Mouse (Mus musculus) embryonic facial prominence, embryonic 15.5 days (tissue): ENCODE measurements at regions not wholly inside any gene's neighbourhood (a gene's known extent, or its start where the extent isn't known, plus 50 kb on each side); places are given as distances from the start of the nearest gene placed in this dataset.
"Not testable (repeated sequence)": the region's sequence is repeated elsewhere in the genome, so short reads cannot be mapped to it uniquely, and the experiment has no call there.

Source experiments
- ATAC-seq: fragments of 200-750 bp; cut with Nextera tagmentation; 2 replicates; pipeline ENCODE4 v1.8.0; 2017; ENCODE audit warnings: low read depth, moderate TSS enrichment; ENCODE audit not compliant: insufficient number of reproducible peaks, low FRiP score, low TSS enrichment
- H3K27ac ChIP-seq: fragments of 300-500 bp; sonication (generic); replicated peaks from 2 replicates; pipeline ENCODE4 v1.5.1; 2015; ENCODE audit warnings: mild to moderate bottlenecking, inconsistent platforms
- H3K27me3 ChIP-seq: fragments of 300-500 bp; sonication (generic); 2 replicates; pipeline ENCODE4 v1.6.1; 2015; ENCODE audit warnings: inconsistent platforms
- H3K36me3 ChIP-seq: fragments of 300-500 bp; sonication (generic); 2 replicates; pipeline ENCODE4 v1.6.1; 2015; ENCODE audit warnings: mild to moderate bottlenecking, inconsistent platforms
- H3K4me1 ChIP-seq: fragments of 300-500 bp; sonication (generic); 2 replicates; pipeline ENCODE4 v1.6.1; 2015; ENCODE audit warnings: inconsistent platforms
- H3K4me2 ChIP-seq: fragments of 300-500 bp; sonication (generic); replicated peaks from 2 replicates; pipeline ENCODE4 v1.6.1; 2015; ENCODE audit warnings: mild to moderate bottlenecking, inconsistent platforms
- H3K4me3 ChIP-seq: fragments of 300-500 bp; sonication (generic); replicated peaks from 2 replicates; pipeline ENCODE4 v1.5.1; 2015; ENCODE audit warnings: mild to moderate bottlenecking, inconsistent platforms
- H3K9ac ChIP-seq: fragments of 300-500 bp; sonication (generic); 2 replicates; pipeline ENCODE4 v1.6.1; 2015; ENCODE audit warnings: inconsistent platforms
- H3K9me3 ChIP-seq: fragments of 300-500 bp; sonication (generic); replicated peaks from 2 replicates; pipeline ENCODE4 v1.6.1; 2016; ENCODE audit warnings: inconsistent platforms
- WGBS: fragments of 180-500 bp; shearing (Covaris S2); methylation state at CpG from one replicate; pipeline ENCODE4 v1.1.7; 2015; 5-methylcytosine and 5-hydroxymethylcytosine counted together

DNA sequence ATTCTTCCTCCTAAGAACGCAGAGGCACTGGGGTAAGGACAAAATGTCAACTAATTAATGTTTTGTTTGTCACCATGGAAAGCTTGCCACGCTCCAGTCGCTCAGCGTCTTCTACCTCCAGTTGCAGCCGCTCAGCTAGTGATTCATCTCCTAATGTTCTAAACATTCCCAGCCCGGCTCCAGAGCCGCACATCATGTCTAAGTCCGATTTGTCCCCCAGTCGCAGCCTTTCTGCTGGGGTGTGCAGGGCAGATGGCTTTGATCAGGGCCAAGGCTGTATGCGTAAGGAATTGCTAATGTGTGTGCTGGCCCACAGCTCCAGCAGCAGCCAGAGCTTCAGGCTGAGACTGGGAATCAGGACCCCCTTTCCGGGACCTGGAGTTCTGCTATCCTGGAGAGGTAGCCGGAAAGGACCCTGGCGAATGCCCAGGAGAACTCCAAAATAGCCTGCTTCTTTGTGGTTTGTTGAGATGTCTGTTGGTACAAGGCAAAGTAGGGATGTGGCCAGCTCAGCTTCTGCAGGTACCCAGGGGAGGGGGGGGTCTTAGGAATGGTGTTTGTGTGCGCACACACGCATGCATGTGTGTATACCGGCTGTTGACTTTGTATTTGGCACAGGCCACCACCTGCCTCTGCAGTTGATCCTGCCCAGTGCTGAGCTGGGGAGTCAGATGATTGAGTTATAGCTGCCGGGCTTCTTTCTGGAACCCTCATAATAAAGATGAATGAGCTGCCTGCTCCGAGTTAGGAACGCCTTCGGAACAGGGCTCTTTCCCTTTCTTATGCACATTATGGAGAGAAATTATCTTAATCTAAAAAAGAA is 143.0 kb upstream of the Kcng1 start:
- Histone ChIP-seq H3K27me3 (no peaks in the 10 kb centered on the region), H3K4me3 (no peak overlapping the region), H3K36me3 (no peaks in the 10 kb centered on the region), H3K27ac (no peak overlapping the region), H3K4me2 (no peak overlapping the region), H3K4me1 (peaks cover 12% of the 10 kb centered on the region), H3K9ac (no peak overlapping the region), H3K9me3 (no peaks in the 10 kb centered on the region)
- WGBS = 34% methylated on average over 20 of the region's 20 CpGs
- no peak for ATAC-seq

DNA sequence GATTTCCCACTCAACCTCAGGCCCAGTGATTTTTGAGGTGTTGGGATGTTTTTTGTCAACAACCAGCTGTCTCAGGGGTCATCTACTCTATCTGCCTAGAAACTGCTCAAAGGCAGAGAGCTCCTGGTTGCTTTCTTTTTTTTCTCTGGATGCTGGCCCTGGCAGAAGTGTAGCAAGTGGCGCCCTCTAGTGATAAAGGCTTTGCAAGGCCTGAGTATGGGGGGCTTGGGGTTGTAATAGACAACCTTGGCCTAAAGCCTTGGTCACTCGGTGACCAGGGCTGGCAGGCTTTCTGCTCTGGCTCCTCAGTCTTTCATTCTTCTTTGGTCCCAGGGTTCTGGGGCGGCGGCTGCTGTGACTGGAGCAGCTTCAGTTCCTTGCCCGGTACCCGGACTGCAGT is 142.0 kb upstream of the Kcng1 start:
- H3K9ac ChIP-seq = no peak overlapping the region
- 60% methylated on average over 6 of the region's 6 CpGs for WGBS
- no peak for ATAC-seq
- no peak overlapping the region for H3K4me3 ChIP-seq
- H3K4me2 ChIP-seq = no peak overlapping the region
- H3K27ac ChIP-seq = no peak overlapping the region
- no peaks in the 10 kb centered on the region for H3K9me3 ChIP-seq
- H3K27me3 ChIP-seq = no peaks in the 10 kb centered on the region
- no peaks in the 10 kb centered on the region for H3K36me3 ChIP-seq
- H3K4me1 ChIP-seq = peaks cover 12% of the 10 kb centered on the region

DNA sequence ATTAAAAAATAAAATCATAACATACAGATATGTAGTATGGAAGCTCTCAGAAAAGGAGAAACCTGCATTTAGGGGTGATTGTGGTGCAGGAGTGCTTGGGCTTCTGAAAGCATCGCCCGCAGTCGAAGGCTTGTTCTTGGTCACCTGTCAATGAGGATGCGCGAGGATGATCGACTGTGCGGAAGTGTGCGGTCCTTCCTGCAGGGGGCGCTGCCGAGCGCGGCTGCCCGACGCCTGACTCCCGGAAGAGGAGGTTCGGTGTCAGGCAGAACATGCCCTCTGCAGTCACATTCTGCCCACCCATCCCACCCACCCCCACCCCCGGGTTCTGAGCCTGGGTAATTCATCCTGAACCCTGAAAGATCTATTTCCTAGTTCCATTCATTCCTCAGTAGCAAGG is 133.6 kb upstream of the Kcng1 start:
- Histone ChIP-seq H3K27ac (no peak overlapping the region), H3K36me3 (no peaks in the 10 kb centered on the region), H3K9ac (no peak overlapping the region), H3K4me3 (no peak overlapping the region), H3K27me3 (no peaks in the 10 kb centered on the region), H3K4me1 (no peaks in the 10 kb centered on the region; the same call in 1 of the 2 replicates), H3K4me2 (no peak overlapping the region), H3K9me3 (no peaks in the 10 kb centered on the region)
- ATAC-seq = no peak
- 27% methylated on average over 17 of the region's 17 CpGs for whole genome bisulfite sequencing

DNA sequence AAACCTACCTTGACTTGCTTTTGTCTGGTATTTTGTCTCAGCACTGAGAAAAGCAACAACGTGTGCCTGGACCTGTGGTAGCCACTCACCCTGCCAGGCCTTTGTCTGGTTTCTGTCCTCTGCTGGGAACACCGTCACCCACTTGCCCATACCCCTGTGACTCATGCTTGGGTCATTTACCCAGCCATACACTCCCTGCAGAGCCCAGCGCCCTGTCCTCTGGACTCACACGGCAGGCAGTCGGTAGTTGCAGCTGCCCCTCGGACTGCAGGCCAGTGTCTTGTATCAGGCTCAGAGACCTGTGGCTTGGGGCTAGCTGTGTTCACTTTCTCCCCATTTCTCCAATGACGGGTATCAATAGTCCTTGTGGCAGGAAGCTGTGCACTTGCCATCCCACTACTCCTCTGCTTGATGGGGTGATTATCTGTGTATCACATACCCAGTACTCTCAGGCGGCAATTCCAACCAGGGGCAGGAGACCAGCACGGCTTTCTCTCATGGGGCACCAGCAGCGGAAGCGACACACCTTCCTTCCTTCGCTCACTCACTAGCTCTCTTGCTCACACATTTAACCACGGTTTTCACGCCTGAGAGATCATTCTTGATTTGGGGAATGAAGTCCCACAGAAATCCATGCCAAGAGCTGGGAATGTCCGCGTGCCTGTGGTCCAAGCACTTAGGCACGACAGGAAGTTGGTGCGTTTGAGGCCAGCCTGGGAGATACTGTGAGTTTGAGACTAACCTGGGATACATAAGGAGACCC is 132.8 kb upstream of the Kcng1 start:
- no peak overlapping the region for H3K4me2 ChIP-seq
- WGBS = 79% methylated on average over 18 of the region's 18 CpGs
- no peaks in the 10 kb centered on the region for H3K36me3 ChIP-seq
- no peak for ATAC-seq
- H3K9me3 ChIP-seq = no peaks in the 10 kb centered on the region
- H3K27me3 ChIP-seq = no peaks in the 10 kb centered on the region
- H3K27ac ChIP-seq = no peak overlapping the region
- no peak overlapping the region for H3K9ac ChIP-seq
- H3K4me1 ChIP-seq = no peaks in the 10 kb centered on the region; the same call in 1 of the 2 replicates
- no peak overlapping the region for H3K4me3 ChIP-seq

DNA sequence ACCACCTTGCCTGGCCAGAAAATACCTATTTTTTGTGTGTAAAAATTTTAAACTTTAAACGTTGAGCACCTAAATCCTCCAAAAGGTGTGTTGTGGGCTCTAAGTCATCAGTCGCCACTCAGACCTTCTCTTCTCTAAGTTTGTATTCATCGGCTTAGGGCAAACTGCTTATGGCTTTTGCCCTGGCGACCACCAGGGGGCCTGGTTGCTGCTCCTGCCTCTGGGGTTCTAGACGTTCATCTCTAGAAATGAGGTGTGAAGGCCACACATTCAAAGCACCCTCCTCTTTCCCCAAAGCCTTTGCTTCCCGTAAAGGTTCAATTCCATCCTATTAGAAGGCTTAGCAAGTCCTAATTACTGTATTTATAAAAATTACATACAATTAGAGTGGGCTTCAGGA is 131.3 kb upstream of the Kcng1 start:
- ATAC-seq = no peak
- no peaks in the 10 kb centered on the region for H3K27me3 ChIP-seq
- no peaks in the 10 kb centered on the region for H3K9me3 ChIP-seq
- no peak overlapping the region for H3K4me2 ChIP-seq
- H3K4me1 ChIP-seq = no peaks in the 10 kb centered on the region; the same call in 1 of the 2 replicates
- WGBS = 53% methylated on average over 6 of the region's 6 CpGs
- no peak overlapping the region for H3K9ac ChIP-seq
- no peak overlapping the region for H3K27ac ChIP-seq
- H3K36me3 ChIP-seq = no peaks in the 10 kb centered on the region
- no peak overlapping the region for H3K4me3 ChIP-seq

DNA sequence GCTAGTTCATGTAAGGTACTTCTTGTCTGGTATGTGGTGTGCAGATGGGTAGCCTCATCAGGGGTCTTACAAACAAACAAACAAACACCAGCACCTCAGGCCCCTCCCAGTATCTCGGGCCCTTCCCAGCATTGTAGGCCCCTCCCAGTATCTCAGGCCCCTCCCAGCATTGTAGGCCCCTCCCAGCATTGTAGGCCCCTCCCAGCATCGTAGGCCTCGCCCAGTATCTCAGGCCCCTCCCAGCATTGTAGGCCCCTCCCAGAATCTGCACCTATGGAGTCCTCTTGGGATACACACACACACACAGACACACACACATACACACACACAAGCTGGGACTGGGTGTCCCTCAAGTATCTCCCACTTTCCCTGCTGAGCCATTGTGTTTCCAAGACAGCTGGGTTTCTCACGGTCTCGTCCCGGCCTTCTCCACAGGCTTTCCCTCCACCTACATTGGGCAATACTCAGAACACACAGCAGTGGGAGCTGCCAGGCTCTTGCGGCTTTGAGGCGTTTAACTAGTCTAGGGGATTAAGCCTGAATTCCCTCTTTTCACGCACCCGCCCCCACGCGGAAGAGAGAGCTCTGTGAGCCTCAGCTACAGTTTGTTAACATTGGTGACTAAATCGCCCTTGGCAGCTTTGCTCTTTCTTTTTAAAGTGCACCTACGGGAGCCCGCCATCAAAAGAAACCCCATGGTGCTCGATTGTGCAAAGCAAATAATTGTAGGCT is 121.4 kb upstream of the Kcng1 start:
- Histone ChIP-seq H3K36me3 (no peaks in the 10 kb centered on the region), H3K27ac (no peak overlapping the region), H3K4me2 (no peak overlapping the region), H3K4me3 (no peak overlapping the region), H3K27me3 (no peaks in the 10 kb centered on the region), H3K9me3 (no peaks in the 10 kb centered on the region), H3K4me1 (no peaks in the 10 kb centered on the region), H3K9ac (no peak overlapping the region)
- ATAC-seq = peak; percentile 37; the same call in 1 of the 2 replicates
- 50% methylated on average over 16 of the region's 16 CpGs for WGBS

DNA sequence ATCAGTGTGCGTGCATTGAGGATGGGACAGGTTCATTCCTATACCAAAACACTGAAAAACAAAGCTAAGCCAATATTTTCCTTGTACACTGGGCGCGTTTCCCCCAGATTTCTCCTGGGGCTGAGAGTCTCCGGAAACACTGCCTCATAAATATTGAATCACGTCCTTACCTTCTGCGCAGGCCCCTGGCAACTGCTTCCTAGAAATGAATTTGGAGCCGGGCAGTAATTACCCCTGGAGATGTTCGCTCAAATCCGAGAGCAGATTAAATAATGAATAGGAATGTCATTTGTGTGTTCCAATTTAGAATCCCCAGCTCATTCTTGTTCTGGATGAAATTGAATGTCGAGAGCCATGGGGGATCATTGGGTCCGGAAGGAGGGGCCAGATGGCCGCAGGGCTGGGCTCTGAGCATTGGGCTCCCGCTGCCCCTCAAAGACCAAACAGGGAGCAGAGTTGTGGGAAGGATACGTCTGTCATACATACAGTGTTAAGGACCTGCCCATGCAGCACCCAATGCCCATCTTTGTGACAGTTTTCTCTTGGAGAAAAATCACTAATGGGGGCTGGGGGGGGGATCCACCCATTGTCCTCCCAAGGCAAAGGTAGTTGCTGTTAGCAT is 117.7 kb upstream of the Kcng1 start:
- ATAC-seq = no peak

DNA sequence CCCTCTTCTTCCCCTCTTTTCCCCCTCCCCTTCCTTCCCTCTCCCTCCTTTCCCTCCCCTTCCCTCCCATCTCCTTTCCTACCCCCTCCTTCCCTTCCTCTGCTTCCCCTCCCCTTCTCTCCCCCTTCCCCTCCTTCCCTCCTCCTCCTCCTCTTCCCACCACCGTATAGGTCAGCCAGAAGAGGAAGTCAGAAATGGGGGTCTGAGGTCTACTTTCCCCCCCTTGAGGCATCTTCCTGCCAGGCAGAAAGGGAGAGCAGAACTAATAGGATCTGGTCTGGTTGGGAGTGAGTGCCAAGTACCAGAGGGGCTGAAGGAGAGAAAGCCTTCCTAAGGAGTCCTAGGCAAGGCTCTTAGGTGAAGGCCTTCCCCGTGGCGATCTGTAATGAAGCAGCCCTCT is 114.8 kb upstream of the Kcng1 start:
- no peak for ATAC-seq
- Histone ChIP-seq H3K4me2 (no peak overlapping the region), H3K4me1 (no peaks in the 10 kb centered on the region), H3K36me3 (no peaks in the 10 kb centered on the region), H3K27me3 (no peaks in the 10 kb centered on the region), H3K9ac (no peak overlapping the region), H3K4me3 (no peak overlapping the region), H3K9me3 (no peaks in the 10 kb centered on the region), H3K27ac (no peak overlapping the region)
- WGBS = 43% methylated on average over 3 of the region's 3 CpGs

More for the DNA sequence above, 117.7 kb upstream of the Kcng1 start:
- no peaks in the 10 kb centered on the region for H3K4me1 ChIP-seq
- no peaks in the 10 kb centered on the region for H3K36me3 ChIP-seq
- no peak overlapping the region for H3K4me2 ChIP-seq
- H3K4me3 ChIP-seq = no peak overlapping the region
- H3K27me3 ChIP-seq = no peaks in the 10 kb centered on the region
- WGBS = 66% methylated on average over 14 of the region's 14 CpGs
- no peaks in the 10 kb centered on the region for H3K9me3 ChIP-seq
- H3K27ac ChIP-seq = no peak overlapping the region
- H3K9ac ChIP-seq = no peak overlapping the region

DNA sequence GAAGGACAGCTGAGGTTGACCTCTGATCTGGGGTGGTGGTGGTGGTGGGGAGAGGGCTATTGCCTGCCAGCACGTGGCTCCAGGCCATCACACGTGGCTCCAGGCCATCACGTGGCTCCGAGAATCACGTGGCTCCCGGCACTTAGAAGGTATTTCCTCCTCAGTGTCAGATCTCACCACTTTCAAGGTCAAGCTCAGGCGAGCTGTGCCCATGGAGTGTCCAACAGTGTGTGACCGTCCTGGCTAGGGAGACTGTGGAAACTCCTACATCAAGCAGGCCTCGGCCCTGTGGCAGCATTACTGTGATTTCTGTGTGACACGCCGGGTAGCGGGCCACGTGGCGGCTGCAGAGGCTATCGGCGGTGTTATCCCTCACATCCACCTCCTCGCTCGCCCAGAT is 111.8 kb upstream of the Kcng1 start:
- 90% methylated on average over 18 of the region's 18 CpGs for WGBS
- Histone ChIP-seq H3K27me3 (no peaks in the 10 kb centered on the region), H3K27ac (no peak overlapping the region), H3K9me3 (no peaks in the 10 kb centered on the region), H3K4me1 (no peaks in the 10 kb centered on the region), H3K36me3 (no peaks in the 10 kb centered on the region), H3K4me3 (no peak overlapping the region), H3K9ac (no peak overlapping the region), H3K4me2 (no peak overlapping the region)
- no peak for ATAC-seq

DNA sequence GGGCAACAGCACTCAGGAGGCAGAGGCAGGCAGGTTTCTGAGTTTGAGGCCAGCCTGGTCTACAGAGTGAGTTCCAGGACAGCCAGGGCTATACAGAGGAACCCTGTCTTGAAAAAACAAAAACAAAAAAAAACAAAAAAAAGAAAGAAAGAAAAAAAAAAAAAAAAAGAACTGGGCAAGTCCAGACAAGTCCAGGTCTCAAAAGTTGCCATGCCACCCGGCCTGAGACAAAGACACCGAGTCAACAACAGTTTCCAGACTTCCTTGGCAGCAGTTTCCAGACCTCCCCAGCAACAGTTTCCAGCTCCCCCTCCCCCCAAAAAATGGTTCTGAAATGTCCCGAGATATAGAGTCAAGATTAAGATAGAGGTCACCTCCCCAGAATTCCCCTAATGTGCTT is 110.6 kb upstream of the Kcng1 start:
- not testable (repeated sequence) for H3K4me2 ChIP-seq, H3K36me3 ChIP-seq, H3K27ac ChIP-seq, H3K4me1 ChIP-seq, ATAC-seq, H3K4me3 ChIP-seq, H3K27me3 ChIP-seq, H3K9me3 ChIP-seq, H3K9ac ChIP-seq
- 68% methylated on average over 3 of the region's 3 CpGs for WGBS

DNA sequence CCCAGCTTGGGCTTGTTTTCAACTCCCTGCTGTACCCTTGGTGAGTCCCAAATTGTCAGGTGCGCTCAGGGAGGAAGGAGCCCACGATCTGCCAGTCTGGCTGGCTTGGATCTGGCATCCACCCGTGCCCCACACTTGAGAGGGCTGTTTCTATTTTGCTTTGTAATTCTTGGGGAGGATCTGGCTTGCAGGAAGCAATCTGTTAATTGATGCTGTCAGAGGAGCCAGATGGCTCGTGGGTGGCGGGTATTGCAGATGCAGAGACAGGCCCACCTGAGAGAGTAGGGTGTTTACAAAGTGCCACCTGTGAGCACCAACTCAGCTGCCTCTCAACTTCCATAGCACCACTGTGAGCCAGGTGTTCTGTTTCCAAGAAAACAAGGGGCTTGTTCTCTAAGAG is 99.1 kb upstream of the Kcng1 start:
- H3K4me1 ChIP-seq = no peaks in the 10 kb centered on the region
- no peak for ATAC-seq
- no peak overlapping the region for H3K9ac ChIP-seq
- no peak overlapping the region for H3K4me3 ChIP-seq
- no peak overlapping the region for H3K27ac ChIP-seq
- H3K27me3 ChIP-seq = no peaks in the 10 kb centered on the region; the same call in 1 of the 2 replicates
- no peaks in the 10 kb centered on the region for H3K36me3 ChIP-seq
- 56% methylated on average over 5 of the region's 5 CpGs for WGBS
- H3K4me2 ChIP-seq = no peak overlapping the region
- no peaks in the 10 kb centered on the region for H3K9me3 ChIP-seq
